Mouse (Mus musculus) cerebellum, adult 2 months (tissue): Measurements from ENCODE around the gene Jmjd4. TPM values are rescaled to one million over a fixed set of nuclear protein-coding genes. Genes with fewer than 3 reads are reported as not detected.
A peak's percentile ranks its signal among the peaks of the same experiment; 100 is the strongest.

Experiments
- DNase-seq, 2 experiments: peaks; one replicate each; pipeline ENCODE4 v3.0.0; 2021
- H3K27ac ChIP-seq: fragments of 200-500 bp; 2 replicates; pipeline ENCODE4 v1.5.1; 2012; ENCODE audit warnings: low read length, control low read depth, inconsistent platforms; ENCODE audit not compliant: insufficient read depth
- H3K27me3 ChIP-seq: fragments of 200-500 bp; 2 replicates; pipeline ENCODE4 v1.6.1; 2012; ENCODE audit warnings: inconsistent platforms, mild to moderate bottlenecking, low read length, moderate library complexity; ENCODE audit not compliant: control insufficient read depth, insufficient read depth
- H3K4me1 ChIP-seq: fragments of 200-500 bp; 2 replicates; pipeline ENCODE4 v1.6.1; 2011; ENCODE audit warnings: low read length; ENCODE audit not compliant: control insufficient read depth, insufficient read depth
- H3K4me3 ChIP-seq: fragments of 200-500 bp; replicated peaks from 2 replicates; pipeline ENCODE3; 2011; ENCODE audit warnings: mild to moderate bottlenecking, low read depth, low read length, control low read depth; ENCODE audit not compliant: insufficient read depth
- CTCF ChIP-seq: fragments of 200-500 bp; IDR thresholded peaks from 2 replicates; pipeline ENCODE4 v1.5.1; 2011; ENCODE audit warnings: low read depth, mild to moderate bottlenecking, control low read depth, low read length, moderate library complexity, borderline replicate concordance; ENCODE audit not compliant: insufficient read depth
- POLR2A ChIP-seq: fragments of 200-500 bp; IDR thresholded peaks from 2 replicates; pipeline ENCODE4 v1.6.1; 2011; ENCODE audit warnings: low read length, control low read depth, borderline replicate concordance; ENCODE audit not compliant: insufficient read depth
- WGBS: fragments of 180-500 bp; shearing (Covaris S2); methylation state at CpG from one replicate; pipeline ENCODE4 v1.1.7; 2018; 5-methylcytosine and 5-hydroxymethylcytosine counted together
- polyA plus RNA-seq: library from polyadenylated mRNA; depleted of rRNA; stranded (reverse); fragments of >200 nt; gene quantifications from 2 replicates; pipeline ENCODE4 v1.2.3, GENCODE M21; 2012; rRNA removed

Jmjd4 gene
- 11.6 and 12.1 TPM in 2 replicates for polyA plus RNA-seq

DNA sequence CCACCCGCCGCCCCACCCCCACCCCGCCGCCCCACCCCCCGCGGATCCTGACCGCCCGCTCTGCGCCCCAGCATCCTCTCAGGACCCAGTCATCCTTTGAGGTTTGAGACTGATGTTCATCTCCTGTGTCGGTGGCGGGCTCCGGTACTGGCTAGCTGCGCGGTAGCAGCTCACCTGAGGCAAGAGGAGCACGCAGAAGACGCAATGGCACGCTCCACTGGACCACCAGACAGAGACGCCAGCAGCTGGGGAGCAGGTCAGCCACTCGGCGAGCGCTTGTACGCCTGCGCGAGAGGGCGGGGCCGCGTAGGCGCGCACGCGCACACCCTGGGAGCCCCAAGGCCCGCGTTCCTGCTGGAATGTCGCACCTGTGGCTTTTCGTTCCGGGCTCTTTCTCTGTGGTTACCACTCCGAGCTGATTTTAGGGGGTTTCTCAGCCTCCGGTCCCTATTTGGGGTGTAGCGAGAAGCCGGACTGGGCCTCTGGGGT lies at the start of gene Jmjd4:
Jmjd4 (plus strand) TSS at position 305 of the 489 bp plus-strand sequence.
- under 1% methylated on average over 33 of the region's 40 CpGs for WGBS
- TF ChIP-seq CTCF, result no peak
- peak; percentile 93 for TF ChIP-seq POLR2A
- DNase-seq, result peak; percentile 92 to 95

DNA sequence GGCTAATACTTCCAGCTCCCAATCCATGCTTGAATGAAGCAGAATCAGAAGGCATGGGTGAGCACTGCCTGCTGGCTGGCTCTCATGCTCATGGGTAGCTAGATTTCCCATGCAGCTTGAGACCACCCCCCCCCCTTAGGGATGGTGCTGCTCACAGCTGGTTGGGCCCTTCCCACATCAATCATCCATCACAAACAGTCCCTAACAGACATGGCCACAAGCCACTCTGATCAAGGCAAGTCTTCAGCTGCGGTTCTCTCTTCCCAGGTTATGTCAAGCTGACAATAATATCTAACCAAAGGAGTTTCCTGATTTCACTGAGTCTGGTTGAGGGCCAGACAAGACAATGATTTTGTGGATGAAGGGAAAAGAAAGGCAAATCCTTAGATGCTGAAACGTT lies 49.0 kb upstream of the Jmjd4 start:
- no peak overlapping the region for H3K4me3 ChIP-seq
- WGBS, result 69% methylated on average over 2 of the region's 2 CpGs
- TF ChIP-seq POLR2A, result no peak
- no peak for TF ChIP-seq CTCF
- DNase-seq, result no peak
- no peaks in the 10 kb centered on the region for H3K4me1 ChIP-seq
- H3K27me3 ChIP-seq, result no peaks in the 10 kb centered on the region
- no peak overlapping the region for H3K27ac ChIP-seq

More for the DNA sequence above, at the start of gene Jmjd4:
- Histone ChIP-seq H3K4me3 (peak within 1 kb of the TSS; percentile 97), H3K27ac (peak within 1 kb of the TSS; percentile 89), H3K27me3 (no peaks in the 10 kb centered on the region), H3K4me1 (no peaks in the 10 kb centered on the region; the same call in none of the 2 replicates)

DNA sequence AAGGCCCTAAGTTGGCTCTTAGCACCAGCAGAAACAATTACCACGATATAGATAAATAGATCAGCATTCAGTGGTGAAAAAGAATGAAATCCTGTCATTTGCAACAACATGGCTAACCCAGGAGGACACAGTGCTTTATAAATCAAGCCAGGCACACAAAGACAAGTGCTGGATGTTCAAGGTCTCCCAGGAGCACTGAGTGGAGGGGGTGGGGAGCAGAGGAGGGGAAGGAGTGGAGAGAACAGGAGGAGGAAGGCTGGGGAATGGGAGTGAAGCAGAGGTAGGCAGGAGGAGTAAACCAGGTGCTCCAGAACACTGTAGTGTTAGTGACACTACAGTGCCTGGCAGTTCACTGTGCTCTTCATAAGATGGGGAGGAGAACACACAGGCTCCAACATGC lies 44.1 kb upstream of the Jmjd4 start:
- TF ChIP-seq POLR2A, result no peak
- no peak for TF ChIP-seq CTCF
- 78% methylated on average over 1 of the region's 1 CpGs for WGBS
- Histone ChIP-seq H3K4me1 (no peaks in the 10 kb centered on the region), H3K27me3 (no peaks in the 10 kb centered on the region), H3K27ac (no peak overlapping the region), H3K4me3 (no peak overlapping the region)
- no peak for DNase-seq

DNA sequence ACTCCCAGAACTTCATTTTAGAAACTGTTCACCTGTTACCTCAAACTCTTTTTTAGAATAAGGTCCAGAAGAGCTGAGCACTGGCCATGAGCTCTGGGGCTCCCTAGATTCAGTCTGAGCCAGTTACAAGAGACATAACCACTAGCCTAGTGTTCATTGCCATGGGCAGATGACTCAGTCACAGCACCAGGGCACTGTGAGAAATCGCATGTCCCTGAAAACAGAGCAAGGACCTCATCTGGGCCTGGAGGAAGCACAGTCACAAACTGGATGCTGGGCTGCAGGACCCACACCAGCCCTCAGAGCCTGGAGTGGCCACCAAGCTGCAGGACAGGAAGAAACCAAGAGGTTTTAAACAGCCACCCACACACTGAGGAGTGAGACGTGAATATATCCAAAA lies 39.0 kb upstream of the Jmjd4 start:
- H3K27ac ChIP-seq, result no peak overlapping the region
- H3K4me3 ChIP-seq, result no peak overlapping the region
- H3K27me3 ChIP-seq, result no peaks in the 10 kb centered on the region
- no peak for TF ChIP-seq CTCF
- TF ChIP-seq POLR2A, result no peak
- H3K4me1 ChIP-seq, result peaks cover 8% of the 10 kb centered on the region
- 80% methylated on average over 2 of the region's 2 CpGs for WGBS
- DNase-seq, result no peak

DNA sequence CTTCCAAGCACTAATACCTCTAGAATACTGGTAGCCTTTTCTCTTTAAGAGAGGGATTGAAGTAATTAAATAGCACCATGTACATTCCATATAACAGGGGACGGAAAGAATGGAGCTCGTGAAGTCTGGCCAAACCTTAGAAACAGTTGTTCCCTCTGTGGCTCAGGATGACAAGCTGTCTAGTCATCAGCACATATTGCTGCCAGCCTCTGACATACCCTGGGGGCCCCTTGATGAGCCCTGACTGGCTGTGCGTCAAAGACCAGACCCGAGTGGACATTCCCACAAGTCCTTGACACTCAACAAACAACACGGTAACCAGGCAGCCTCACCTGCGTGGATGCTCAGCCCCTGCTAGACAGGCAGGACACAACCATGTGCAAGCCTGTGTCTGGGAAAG lies 37.8 kb upstream of the Jmjd4 start:
- 38% methylated on average over 6 of the region's 6 CpGs for WGBS
- H3K4me1 ChIP-seq, result peaks cover 8% of the 10 kb centered on the region
- DNase-seq, result no peak
- H3K27ac ChIP-seq, result no peak overlapping the region
- H3K4me3 ChIP-seq, result no peak overlapping the region
- no peak for TF ChIP-seq CTCF
- no peak for TF ChIP-seq POLR2A
- no peaks in the 10 kb centered on the region for H3K27me3 ChIP-seq

DNA sequence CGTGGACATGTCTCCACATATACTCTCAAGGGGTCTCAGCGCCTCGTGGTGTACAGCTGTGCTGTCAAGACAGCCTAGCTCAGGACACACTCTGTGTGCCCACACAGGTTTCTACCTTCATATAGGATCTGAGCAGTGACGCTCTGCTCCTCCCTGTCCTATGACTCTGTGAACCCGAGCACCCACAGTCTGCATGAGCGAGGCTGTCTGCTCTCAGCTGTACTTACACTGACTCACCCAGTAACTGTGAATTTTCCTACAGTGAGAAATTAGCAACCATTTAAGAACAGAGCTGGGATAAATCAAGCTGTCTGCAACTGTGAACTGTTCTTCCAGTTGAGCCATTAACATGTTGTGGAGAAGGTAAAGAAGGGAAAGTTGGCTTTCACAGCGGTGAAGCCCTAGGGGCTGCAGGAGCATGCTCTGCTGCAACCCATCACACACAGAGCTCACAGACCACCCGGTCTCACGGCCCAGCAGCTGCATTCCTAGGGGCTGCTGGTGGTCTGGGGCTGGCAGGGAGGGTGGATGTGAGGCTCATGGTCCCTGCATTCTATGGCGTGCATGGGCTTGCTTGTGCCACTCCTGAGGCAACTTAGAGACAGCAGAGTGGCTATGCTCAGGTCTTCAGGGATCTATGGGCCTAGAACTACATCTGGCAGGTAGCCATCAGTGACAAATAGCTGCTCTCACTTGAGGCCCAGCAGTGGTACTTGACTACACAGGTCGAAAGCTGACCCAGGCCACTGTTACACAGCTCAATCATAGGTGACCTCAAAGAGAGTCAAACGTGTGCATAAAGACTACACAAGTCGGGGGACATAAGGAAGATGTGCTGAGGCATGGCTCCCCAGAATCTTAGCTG lies 36.6 kb upstream of the Jmjd4 start:
- H3K4me3 ChIP-seq, result no peak overlapping the region
- no peak for DNase-seq
- no peaks in the 10 kb centered on the region for H3K27me3 ChIP-seq
- H3K4me1 ChIP-seq, result peaks cover 8% of the 10 kb centered on the region
- TF ChIP-seq POLR2A (no peak), CTCF (no peak)
- WGBS, result 80% methylated on average over 13 of the region's 13 CpGs
- no peak overlapping the region for H3K27ac ChIP-seq

DNA sequence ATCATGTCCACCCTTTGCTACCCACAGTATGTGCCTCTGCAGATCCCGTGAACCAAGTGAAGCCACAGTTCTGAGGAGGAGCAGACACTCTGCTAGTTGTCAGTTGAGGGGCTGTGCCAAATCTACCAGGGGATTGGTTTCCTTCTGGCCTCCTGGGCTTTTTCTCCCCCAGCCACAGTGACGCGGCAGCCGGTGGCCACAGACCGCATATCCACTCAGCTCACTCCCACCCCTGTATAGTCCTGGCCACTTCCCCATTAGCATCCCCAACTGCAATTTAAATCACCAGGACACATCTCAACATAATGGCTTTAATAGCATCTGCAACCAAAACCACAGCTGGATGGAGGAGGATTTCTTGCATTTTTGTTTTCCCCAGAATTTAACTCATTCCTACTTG lies 31.1 kb upstream of the Jmjd4 start:
- TF ChIP-seq CTCF (no peak), POLR2A (no peak)
- 81% methylated on average over 5 of the region's 5 CpGs for WGBS
- Histone ChIP-seq H3K4me1 (no peaks in the 10 kb centered on the region; the same call in 1 of the 2 replicates), H3K27ac (no peak overlapping the region), H3K27me3 (no peaks in the 10 kb centered on the region), H3K4me3 (no peak overlapping the region)
- DNase-seq, result no peak

DNA sequence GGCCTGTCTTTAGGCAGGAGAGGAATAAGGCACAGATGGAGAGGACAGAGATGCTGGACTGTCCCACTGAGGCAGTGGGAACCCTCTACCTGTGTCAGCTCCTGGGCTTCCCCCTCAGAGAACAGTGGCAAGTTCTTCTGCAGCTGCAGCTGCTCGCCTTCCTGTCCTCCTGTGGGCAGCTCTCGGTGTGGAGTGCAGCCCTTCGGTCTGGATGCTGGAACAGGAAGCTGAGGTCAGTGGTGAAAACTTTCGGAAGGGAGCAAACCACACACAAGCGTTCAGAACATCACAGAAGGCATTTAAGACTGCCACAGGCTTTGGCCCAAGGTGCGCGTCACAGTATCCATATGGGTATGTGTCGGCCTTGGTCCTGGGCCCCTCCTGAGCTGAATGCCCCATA lies 28.4 kb upstream of the Jmjd4 start:
- no peaks in the 10 kb centered on the region for H3K27me3 ChIP-seq
- TF ChIP-seq POLR2A (no peak), CTCF (no peak)
- WGBS, result 92% methylated on average over 8 of the region's 8 CpGs

More for the DNA sequence above, 28.4 kb upstream of the Jmjd4 start:
- Histone ChIP-seq H3K4me1 (no peaks in the 10 kb centered on the region), H3K27ac (no peak overlapping the region), H3K4me3 (no peak overlapping the region)
- no peak for DNase-seq
